Mouse (Mus musculus): ENCODE results near the gene Prim1. TPM values are rescaled to one million over a fixed set of nuclear protein-coding genes. Genes with fewer than 3 reads are reported as not detected.

Prim1 gene
- 50.5 and 53.2 TPM in 2 replicates for polyA plus RNA-seq (2015; fragmentation: Nextera tagmentation; extraction: Ambion mirVana)

- Histone ChIP-seq H3K9me3 (no peaks in the 10 kb centered on the region), H3K4me2 (peak within 1 kb of the TSS; percentile 78), H3K4me1 (peaks cover 13% of the 10 kb centered on the region), H3K4me3 (peak within 1 kb of the TSS; percentile 82), H3K36me3 (peaks cover 25% of the 10 kb centered on the region), H3K27ac (replicated peaks) (peak within 1 kb of the TSS; percentile 62; the same call in 1 of the 2 replicates), H3K27me3 (replicated peaks) (no peaks in the 10 kb centered on the region), H3K9ac (peak within 1 kb of the TSS; percentile 85)
- 0 out of 2 replicates have a peak, but pooled peaks have one; percentile 68 for ATAC-seq (ENCODE audit: extremely low read depth, insufficient number of reproducible peaks, low FRiP score, low TSS enrichment)
- WGBS, result 8% methylated on average over 31 of the region's 31 CpGs
Observed at GRCm38 (mm10) chr10:128015068-128015934, at the start of gene Prim1. Gene Prim1 (plus strand): TSS chr10:128015168.

DNA sequence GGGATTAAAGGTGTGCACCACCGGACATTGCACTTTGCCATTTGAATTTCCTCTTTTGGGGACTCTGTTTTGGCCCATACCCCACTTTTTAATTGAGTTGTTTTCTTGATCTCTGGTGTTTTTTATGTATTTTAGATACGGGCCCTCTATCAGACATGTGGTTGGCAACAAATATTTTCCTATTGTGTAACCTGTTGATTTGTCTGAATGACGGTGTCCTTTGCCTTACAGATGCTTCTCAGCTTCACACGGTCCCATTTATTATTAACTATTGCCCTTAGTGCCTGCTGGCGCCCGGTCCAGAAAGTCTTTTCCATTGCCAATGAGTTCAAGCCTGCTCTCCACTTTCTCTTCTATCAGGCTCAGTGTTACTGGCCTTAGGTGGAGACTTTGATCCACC is 48.5 kb upstream of the Prim1 start:
- Histone ChIP-seq H3K36me3 (no peaks in the 10 kb centered on the region), H3K4me1 (0 out of 2 replicates have a peak, but pooled peaks cover 5% of the 10 kb centered on the region), H3K4me3 (no peak overlapping the region), H3K27ac (replicated peaks) (no peak overlapping the region), H3K4me2 (no peak overlapping the region), H3K27me3 (replicated peaks) (no peaks in the 10 kb centered on the region), H3K9me3 (no peaks in the 10 kb centered on the region), H3K9ac (no peak overlapping the region)
- 82% methylated on average over 6 of the region's 6 CpGs for WGBS
- no peak for ATAC-seq (ENCODE audit: extremely low read depth, insufficient number of reproducible peaks, low FRiP score, low TSS enrichment)

DNA sequence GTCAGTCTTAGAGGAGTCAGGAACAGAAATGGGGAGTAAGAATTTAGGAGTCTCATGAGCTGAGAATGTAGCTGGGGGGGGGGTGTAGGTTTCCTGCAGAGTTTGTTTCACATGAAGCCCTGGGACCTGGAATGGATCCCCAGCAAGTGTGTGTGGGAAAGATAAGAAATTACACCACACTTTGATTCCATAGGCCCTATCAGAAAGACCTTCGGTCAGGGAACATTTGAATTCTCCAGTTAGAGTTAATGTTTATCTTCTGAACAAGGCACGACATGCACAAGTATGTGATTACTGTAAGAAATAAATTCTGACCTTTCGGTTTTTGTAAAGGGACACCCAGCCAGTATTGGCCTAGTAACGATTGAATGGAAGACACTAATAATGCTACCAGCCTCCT is 45.1 kb upstream of the Prim1 start:
- Histone ChIP-seq H3K27ac (replicated peaks) (no peak overlapping the region), H3K27me3 (replicated peaks) (no peaks in the 10 kb centered on the region), H3K9ac (no peak overlapping the region), H3K9me3 (no peaks in the 10 kb centered on the region), H3K4me3 (no peak overlapping the region), H3K4me1 (0 out of 2 replicates have a peak, but pooled peaks cover 2% of the 10 kb centered on the region), H3K36me3 (no peaks in the 10 kb centered on the region), H3K4me2 (no peak overlapping the region)
- no peak for ATAC-seq (ENCODE audit: extremely low read depth, insufficient number of reproducible peaks, low FRiP score, low TSS enrichment)
- 45% methylated on average over 4 of the region's 4 CpGs for WGBS

GRCm38 (mm10) chr10:127970359-127970831 is 44.6 kb upstream of the Prim1 start:
- H3K9me3 ChIP-seq, result no peaks in the 10 kb centered on the region
- no peak overlapping the region for H3K27ac ChIP-seq (replicated peaks)
- H3K4me2 ChIP-seq, result no peak overlapping the region
- no peaks in the 10 kb centered on the region for H3K27me3 ChIP-seq (replicated peaks)
- H3K9ac ChIP-seq, result no peak overlapping the region
- H3K4me1 ChIP-seq, result no peaks in the 10 kb centered on the region
- WGBS, result 45% methylated on average over 3 of the region's 3 CpGs
- no peak overlapping the region for H3K4me3 ChIP-seq
- H3K36me3 ChIP-seq, result no peaks in the 10 kb centered on the region
- ATAC-seq (ENCODE audit: extremely low read depth, insufficient number of reproducible peaks, low FRiP score, low TSS enrichment), result no peak

GRCm38 (mm10) chr10:127971135-127971534 is 43.8 kb upstream of the Prim1 start:
- no peaks in the 10 kb centered on the region for H3K4me1 ChIP-seq
- no peak overlapping the region for H3K9ac ChIP-seq
- no peak overlapping the region for H3K27ac ChIP-seq (replicated peaks)
- no peaks in the 10 kb centered on the region for H3K27me3 ChIP-seq (replicated peaks)
- ATAC-seq (ENCODE audit: extremely low read depth, insufficient number of reproducible peaks, low FRiP score, low TSS enrichment), result no peak
- H3K9me3 ChIP-seq, result no peaks in the 10 kb centered on the region
- H3K36me3 ChIP-seq, result no peaks in the 10 kb centered on the region
- no peak overlapping the region for H3K4me3 ChIP-seq
- WGBS, result 58% methylated on average over 3 of the region's 3 CpGs
- H3K4me2 ChIP-seq, result no peak overlapping the region

- no peaks in the 10 kb centered on the region for H3K9me3 ChIP-seq
- WGBS, result 70% methylated on average over 3 of the region's 3 CpGs
- ATAC-seq (ENCODE audit: extremely low read depth, insufficient number of reproducible peaks, low FRiP score, low TSS enrichment), result no peak
- no peaks in the 10 kb centered on the region for H3K27me3 ChIP-seq (replicated peaks)
- H3K4me1 ChIP-seq, result no peaks in the 10 kb centered on the region
- H3K36me3 ChIP-seq, result no peaks in the 10 kb centered on the region
- no peak overlapping the region for H3K27ac ChIP-seq (replicated peaks)
- no peak overlapping the region for H3K9ac ChIP-seq
- H3K4me3 ChIP-seq, result no peak overlapping the region
- no peak overlapping the region for H3K4me2 ChIP-seq
Observed at GRCm38 (mm10) chr10:127974062-127974461, 40.9 kb upstream of the Prim1 start.

DNA sequence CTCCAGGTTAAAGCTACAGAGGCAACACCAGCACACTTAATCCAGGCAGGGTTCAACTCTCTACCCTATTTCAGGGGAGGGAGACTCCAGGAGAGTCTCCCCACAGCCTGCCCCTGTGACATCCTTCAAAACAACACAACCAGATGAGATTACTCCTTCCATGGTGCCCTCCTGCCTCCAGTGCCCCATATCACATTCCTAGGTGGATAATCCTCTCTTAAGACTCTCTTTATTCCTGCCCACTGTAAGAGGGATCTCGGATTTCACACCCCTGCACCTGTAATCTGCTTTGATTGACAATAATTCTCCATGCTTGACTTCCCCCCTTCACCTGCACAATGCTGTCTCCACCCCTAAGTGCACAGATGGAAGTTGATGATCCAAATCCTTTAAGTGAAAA is 39.5 kb upstream of the Prim1 start:
- H3K9me3 ChIP-seq, result no peaks in the 10 kb centered on the region
- no peak for ATAC-seq (ENCODE audit: extremely low read depth, insufficient number of reproducible peaks, low FRiP score, low TSS enrichment)
- 29% methylated on average over 1 of the region's 1 CpGs for WGBS
- no peaks in the 10 kb centered on the region for H3K4me1 ChIP-seq
- H3K4me3 ChIP-seq, result no peak overlapping the region
- no peaks in the 10 kb centered on the region for H3K27me3 ChIP-seq (replicated peaks)
- no peaks in the 10 kb centered on the region for H3K36me3 ChIP-seq
- H3K4me2 ChIP-seq, result no peak overlapping the region
- no peak overlapping the region for H3K27ac ChIP-seq (replicated peaks)
- H3K9ac ChIP-seq, result no peak overlapping the region

- H3K36me3 ChIP-seq, result no peaks in the 10 kb centered on the region
- ATAC-seq (ENCODE audit: extremely low read depth, insufficient number of reproducible peaks, low FRiP score, low TSS enrichment), result no peak
- no peaks in the 10 kb centered on the region for H3K4me1 ChIP-seq
- H3K4me2 ChIP-seq, result no peak overlapping the region
- no peak overlapping the region for H3K27ac ChIP-seq (replicated peaks)
- H3K9me3 ChIP-seq, result no peaks in the 10 kb centered on the region
- WGBS, result 69% methylated on average over 5 of the region's 5 CpGs
- H3K9ac ChIP-seq, result no peak overlapping the region
- no peak overlapping the region for H3K4me3 ChIP-seq
- H3K27me3 ChIP-seq (replicated peaks), result no peaks in the 10 kb centered on the region; the same call in 1 of the 2 replicates
Observed at GRCm38 (mm10) chr10:127984650-127985049, 30.3 kb upstream of the Prim1 start.

DNA sequence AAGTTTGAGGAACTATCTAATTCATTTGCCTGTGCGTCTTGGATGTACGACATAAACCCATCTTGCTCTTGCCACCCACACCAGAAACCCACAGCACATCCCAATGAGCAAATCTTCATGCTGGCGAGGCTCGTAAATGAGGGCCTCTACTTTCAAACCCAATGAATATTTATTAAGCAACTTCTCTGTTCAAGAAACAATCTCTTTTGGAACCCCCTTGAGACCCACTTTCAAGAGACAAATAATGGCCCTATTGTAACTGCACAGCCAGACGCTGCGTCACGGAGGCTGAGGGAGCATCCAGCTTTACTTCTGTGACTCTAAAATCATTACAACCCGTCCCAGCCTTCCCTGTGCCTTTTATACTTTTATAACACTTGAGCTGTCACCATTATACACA is 29.4 kb upstream of the Prim1 start:
- ATAC-seq (ENCODE audit: extremely low read depth, insufficient number of reproducible peaks, low FRiP score, low TSS enrichment), result no peak
- 73% methylated on average over 8 of the region's 8 CpGs for WGBS
- Histone ChIP-seq H3K27ac (replicated peaks) (no peak overlapping the region), H3K4me3 (no peak overlapping the region), H3K4me2 (no peak overlapping the region), H3K36me3 (no peaks in the 10 kb centered on the region), H3K9ac (no peak overlapping the region), H3K27me3 (replicated peaks) (no peaks in the 10 kb centered on the region; the same call in 1 of the 2 replicates), H3K4me1 (no peaks in the 10 kb centered on the region), H3K9me3 (no peaks in the 10 kb centered on the region)

DNA sequence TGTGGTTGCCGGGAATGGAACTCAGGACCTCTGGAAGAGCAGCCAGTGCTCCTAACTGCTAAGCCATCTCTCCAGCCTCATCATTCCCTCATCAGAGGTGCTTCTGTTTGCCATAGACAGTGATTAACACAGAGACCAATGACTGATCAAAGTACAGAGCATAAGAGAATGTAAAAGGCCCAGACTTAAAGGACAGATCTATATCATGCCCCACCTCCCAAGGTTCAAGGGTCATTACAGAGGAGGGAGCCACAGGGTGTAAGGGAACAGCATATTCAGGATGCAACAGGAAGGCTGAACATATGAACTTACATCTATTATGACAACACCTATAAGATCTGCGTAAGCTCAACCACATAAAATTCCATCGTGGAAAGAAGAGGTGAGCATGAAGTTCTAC is 18.3 kb upstream of the Prim1 start:
- ATAC-seq (ENCODE audit: extremely low read depth, insufficient number of reproducible peaks, low FRiP score, low TSS enrichment), result no peak
- Histone ChIP-seq H3K27ac (replicated peaks) (no peak overlapping the region), H3K4me2 (no peak overlapping the region), H3K9me3 (no peaks in the 10 kb centered on the region), H3K4me3 (no peak overlapping the region), H3K4me1 (no peaks in the 10 kb centered on the region), H3K27me3 (replicated peaks) (no peaks in the 10 kb centered on the region), H3K36me3 (no peaks in the 10 kb centered on the region), H3K9ac (no peak overlapping the region)
- WGBS, result 74% methylated on average over 3 of the region's 3 CpGs

GRCm38 (mm10) chr10:127998260-127998659 is 16.7 kb upstream of the Prim1 start:
- no peaks in the 10 kb centered on the region for H3K27me3 ChIP-seq (replicated peaks)
- H3K9me3 ChIP-seq, result no peaks in the 10 kb centered on the region
- H3K36me3 ChIP-seq, result no peaks in the 10 kb centered on the region
- no peak overlapping the region for H3K4me3 ChIP-seq
- no peak for ATAC-seq (ENCODE audit: extremely low read depth, insufficient number of reproducible peaks, low FRiP score, low TSS enrichment)
- 97% methylated on average over 1 of the region's 1 CpGs for WGBS
- H3K9ac ChIP-seq, result no peak overlapping the region
- no peak overlapping the region for H3K27ac ChIP-seq (replicated peaks)
- H3K4me1 ChIP-seq, result no peaks in the 10 kb centered on the region
- no peak overlapping the region for H3K4me2 ChIP-seq
